Mouse (Mus musculus): Measurements from ENCODE around the gene 1700042G07Rik.

DNA sequence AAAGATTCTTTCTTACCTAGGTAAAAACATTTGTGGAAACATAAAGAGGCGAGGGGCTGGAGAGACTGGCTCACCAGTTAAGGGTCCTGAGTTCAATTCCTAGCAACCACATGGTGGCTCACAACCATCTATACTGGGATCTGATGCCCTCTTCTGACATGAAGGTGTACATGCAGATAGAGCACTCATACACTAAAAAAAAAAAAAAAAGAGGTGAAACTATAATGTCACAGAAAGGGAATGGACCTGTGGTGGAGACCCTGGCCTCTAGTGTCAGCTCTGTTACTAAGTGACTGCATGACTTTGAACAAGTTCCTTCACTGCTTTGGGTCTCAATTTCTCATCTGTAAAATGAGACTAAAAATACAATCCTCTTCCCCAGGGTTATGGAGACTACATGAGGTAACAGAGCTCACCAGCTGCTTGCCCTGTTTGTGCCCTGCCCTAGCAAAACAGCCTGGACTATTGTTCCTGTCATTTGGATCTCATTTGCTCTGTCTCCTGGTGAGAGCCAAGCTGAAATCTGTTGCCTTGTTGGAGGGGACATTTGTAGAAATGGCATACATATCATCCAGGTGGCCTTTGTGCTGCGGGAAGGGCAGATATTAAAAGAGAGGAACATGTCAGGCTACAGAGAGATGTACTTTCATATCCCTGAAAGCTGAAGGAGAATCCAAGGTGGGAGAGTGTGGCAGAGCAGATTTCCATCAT is 42.9 kb downstream of the 1700042G07Rik start:
- TF ChIP-seq CTCF (IDR thresholded peaks at IDR 0.05; ENCODE audit: borderline replicate concordance, insufficient read depth, low read depth, low read length) (no peak), POLR2A (IDR thresholded peaks at IDR 0.05; ENCODE audit: borderline replicate concordance, insufficient read depth, low read length) (peak; percentile 41; the same call in 1 of the 2 replicates)

All from cerebellum, adult 2 months (tissue).